Mouse (Mus musculus): ENCODE measurements around the gene Kif3c. TPM values are rescaled to one million over a fixed set of nuclear protein-coding genes. Genes with fewer than 3 reads are reported as not detected.
A peak's percentile ranks its signal among the peaks of the same experiment; 100 is the strongest.

Kif3c gene
- polyA plus RNA-seq, 1 experiment from 2014 or later, result 73.8 TPM

DNA sequence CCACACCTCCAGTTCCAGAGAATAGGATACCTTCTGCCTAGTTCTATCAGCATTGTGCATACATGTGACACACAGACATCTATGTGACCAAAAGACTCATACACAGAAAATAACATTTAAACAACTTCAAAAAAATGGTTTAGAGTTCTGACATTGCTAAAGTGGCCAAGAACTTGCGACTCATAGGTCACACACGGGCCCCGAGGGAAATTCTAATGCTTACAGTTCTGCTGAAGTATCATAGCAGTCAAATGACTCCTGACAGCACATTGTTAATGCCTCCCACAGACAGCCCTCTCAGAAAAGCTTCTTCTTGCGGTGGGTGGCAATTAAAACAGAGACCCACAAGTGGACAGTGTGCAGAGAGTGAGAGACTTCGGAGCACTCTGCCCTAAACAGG lies 19.9 kb upstream of the Kif3c start:
- H3K27me3 ChIP-seq (ENCODE audit: control insufficient read depth, insufficient read depth, low read length), result no peaks in the 10 kb centered on the region
- DNase-seq (ENCODE audit: low spot score) (no peak), ATAC-seq (ENCODE audit: low FRiP score) (no peak)
- H3K4me1 ChIP-seq (replicated peaks; ENCODE audit: control insufficient read depth, insufficient read depth, low read length), result no peaks in the 10 kb centered on the region
- no peak overlapping the region for H3K9ac ChIP-seq
- no peak overlapping the region for H3K4me2 ChIP-seq (replicated peaks)
- no peak overlapping the region for H3K4me3 ChIP-seq (replicated peaks; ENCODE audit: low read length)
- H3K36me3 ChIP-seq (replicated peaks; ENCODE audit: control insufficient read depth, insufficient read depth), result no peaks in the 10 kb centered on the region
- 87% methylated on average over 5 of the region's 5 CpGs for WGBS
- no peak overlapping the region for H3K27ac ChIP-seq
- no peaks in the 10 kb centered on the region for H3K9me3 ChIP-seq (ENCODE audit: control insufficient read depth, low read length)

DNA sequence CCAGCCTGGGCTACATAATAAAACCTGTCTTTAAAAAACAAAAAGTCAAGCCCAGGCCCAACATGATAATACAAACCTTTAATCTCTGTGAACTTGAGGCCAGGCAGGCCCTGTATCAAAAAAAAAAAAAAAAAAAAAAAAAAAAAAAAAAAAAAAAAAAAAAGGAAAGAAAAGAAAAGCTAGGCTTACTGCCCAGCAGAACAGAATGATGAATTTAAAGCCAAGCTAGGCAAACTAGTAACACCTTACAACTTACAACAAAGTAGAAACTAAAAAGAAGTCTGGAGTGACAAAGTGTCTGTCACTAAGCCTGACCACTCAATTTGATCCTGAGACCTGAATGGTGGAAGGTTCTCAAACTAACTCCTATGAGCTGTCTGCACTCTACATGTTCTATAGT lies 17.2 kb upstream of the Kif3c start:
- H3K4me2 ChIP-seq (replicated peaks), result no peak overlapping the region
- H3K4me1 ChIP-seq (replicated peaks; ENCODE audit: control insufficient read depth, insufficient read depth, low read length), result no peaks in the 10 kb centered on the region
- H3K9me3 ChIP-seq (ENCODE audit: control insufficient read depth, low read length), result no peaks in the 10 kb centered on the region
- no peak overlapping the region for H3K9ac ChIP-seq
- H3K27ac ChIP-seq, result no peak overlapping the region
- no peaks in the 10 kb centered on the region for H3K27me3 ChIP-seq (ENCODE audit: control insufficient read depth, insufficient read depth, low read length)
- DNase-seq (ENCODE audit: low spot score), result no peak
- no peaks in the 10 kb centered on the region for H3K36me3 ChIP-seq (replicated peaks; ENCODE audit: control insufficient read depth, insufficient read depth)
- no peak for ATAC-seq (ENCODE audit: low FRiP score)
- H3K4me3 ChIP-seq (replicated peaks; ENCODE audit: low read length), result no peak overlapping the region

DNA sequence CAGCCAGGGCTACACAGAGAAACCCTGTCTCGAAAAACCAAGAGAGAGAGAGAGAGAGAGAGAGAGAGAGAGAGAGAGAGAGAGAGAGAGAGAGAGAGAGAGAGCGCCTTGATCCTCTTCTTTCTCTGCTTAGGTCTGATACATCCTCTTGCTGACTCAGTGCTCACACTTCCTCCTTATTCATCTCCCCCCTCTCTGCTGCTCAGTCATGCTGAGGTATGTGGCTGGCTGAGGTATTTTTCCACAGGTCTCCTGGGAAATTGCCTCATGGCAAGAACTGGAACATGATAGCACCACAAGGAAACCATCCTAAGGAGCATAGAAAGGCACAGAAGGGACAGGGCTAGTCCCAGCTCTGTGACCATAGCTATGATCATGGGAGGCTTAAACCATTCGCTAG lies 15.5 kb upstream of the Kif3c start:
- H3K4me2 ChIP-seq (replicated peaks), result no peak overlapping the region
- DNase-seq (ENCODE audit: low spot score), result no peak
- no peak overlapping the region for H3K27ac ChIP-seq
- WGBS, result 79% methylated on average over 3 of the region's 3 CpGs
- no peaks in the 10 kb centered on the region for H3K9me3 ChIP-seq (ENCODE audit: control insufficient read depth, low read length)
- H3K27me3 ChIP-seq (ENCODE audit: control insufficient read depth, insufficient read depth, low read length), result no peaks in the 10 kb centered on the region
- no peak overlapping the region for H3K4me3 ChIP-seq (replicated peaks; ENCODE audit: low read length)
- H3K9ac ChIP-seq, result no peak overlapping the region
- H3K36me3 ChIP-seq (replicated peaks; ENCODE audit: control insufficient read depth, insufficient read depth), result no peaks in the 10 kb centered on the region
- no peaks in the 10 kb centered on the region for H3K4me1 ChIP-seq (replicated peaks; ENCODE audit: control insufficient read depth, insufficient read depth, low read length)
- ATAC-seq (ENCODE audit: low FRiP score), result no peak

DNA sequence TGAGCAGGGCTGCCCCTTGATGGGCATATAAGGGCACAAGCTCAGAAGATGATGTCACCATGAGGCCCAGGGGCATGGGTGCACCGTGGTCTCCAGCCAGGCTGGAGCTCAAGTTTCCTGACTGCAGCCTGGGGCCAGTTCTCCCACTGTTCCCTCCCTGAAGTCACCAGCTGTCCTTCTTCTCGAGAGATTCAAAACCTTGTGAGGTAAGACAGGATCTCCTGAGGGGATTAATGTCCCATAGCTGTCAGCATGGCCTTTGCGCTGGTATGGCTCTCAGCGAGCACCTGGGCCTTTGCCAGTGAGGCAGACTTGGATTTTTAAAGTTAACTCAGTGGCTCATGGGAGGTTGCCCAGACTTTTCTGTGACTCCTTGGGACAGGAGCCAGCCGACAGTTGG lies 14.8 kb upstream of the Kif3c start:
- Histone ChIP-seq H3K36me3 (replicated peaks; ENCODE audit: control insufficient read depth, insufficient read depth) (no peaks in the 10 kb centered on the region), H3K4me1 (replicated peaks; ENCODE audit: control insufficient read depth, insufficient read depth, low read length) (no peaks in the 10 kb centered on the region), H3K27me3 (ENCODE audit: control insufficient read depth, insufficient read depth, low read length) (no peaks in the 10 kb centered on the region), H3K9me3 (ENCODE audit: control insufficient read depth, low read length) (no peaks in the 10 kb centered on the region), H3K27ac (no peak overlapping the region), H3K4me3 (replicated peaks; ENCODE audit: low read length) (no peak overlapping the region), H3K9ac (no peak overlapping the region), H3K4me2 (replicated peaks) (no peak overlapping the region)
- DNase-seq (ENCODE audit: low spot score) (no peak), ATAC-seq (ENCODE audit: low FRiP score) (no peak)
- 80% methylated on average over 5 of the region's 5 CpGs for WGBS

DNA sequence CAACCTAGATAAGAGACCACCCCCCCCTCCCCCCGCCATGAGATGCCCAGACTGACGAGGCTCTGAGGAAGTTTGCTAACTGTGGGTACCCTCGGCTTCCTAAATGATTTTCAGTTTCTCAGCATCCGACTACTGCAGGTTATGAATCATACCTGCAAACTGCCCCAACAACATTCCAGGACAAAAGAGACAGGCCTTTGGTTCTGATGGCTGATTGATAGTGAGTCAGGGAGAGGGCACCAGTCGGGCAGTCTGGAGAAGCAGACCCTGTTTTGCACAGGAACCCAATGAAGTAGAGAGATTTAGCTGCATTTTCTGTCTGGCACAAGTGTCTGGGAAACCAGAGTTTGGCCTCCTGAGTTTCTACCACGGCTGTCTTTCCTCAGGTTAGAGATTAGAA lies 12.7 kb upstream of the Kif3c start:
- H3K4me3 ChIP-seq (replicated peaks; ENCODE audit: low read length), result no peak overlapping the region
- DNase-seq (ENCODE audit: low spot score) (no peak), ATAC-seq (ENCODE audit: low FRiP score) (no peak)
- H3K27me3 ChIP-seq (ENCODE audit: control insufficient read depth, insufficient read depth, low read length), result no peaks in the 10 kb centered on the region
- no peak overlapping the region for H3K4me2 ChIP-seq (replicated peaks)
- no peaks in the 10 kb centered on the region for H3K4me1 ChIP-seq (replicated peaks; ENCODE audit: control insufficient read depth, insufficient read depth, low read length)
- 87% methylated on average over 6 of the region's 6 CpGs for WGBS
- H3K27ac ChIP-seq, result no peak overlapping the region
- H3K36me3 ChIP-seq (replicated peaks; ENCODE audit: control insufficient read depth, insufficient read depth), result no peaks in the 10 kb centered on the region
- no peaks in the 10 kb centered on the region for H3K9me3 ChIP-seq (ENCODE audit: control insufficient read depth, low read length)
- no peak overlapping the region for H3K9ac ChIP-seq

DNA sequence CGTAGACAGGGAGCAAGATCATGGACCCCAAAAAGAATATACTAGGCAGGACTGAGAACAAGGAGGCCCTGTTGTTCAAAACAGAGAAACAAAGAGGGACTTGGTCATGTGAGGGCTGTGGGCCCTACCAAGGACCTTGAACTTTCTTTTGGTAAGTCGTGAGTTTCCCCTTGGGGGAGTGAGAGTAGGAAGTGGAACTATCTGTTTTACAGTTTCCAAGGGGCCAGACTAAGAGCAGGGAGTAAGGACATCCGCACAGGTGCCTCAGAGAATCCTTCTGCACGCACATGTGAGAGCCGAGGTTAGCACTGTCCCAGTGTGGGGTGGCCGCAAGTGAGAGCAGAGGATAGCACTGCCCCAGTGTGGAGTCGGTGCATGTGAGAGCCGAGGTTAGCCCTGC lies 9.9 kb upstream of the Kif3c start:
- no peaks in the 10 kb centered on the region for H3K36me3 ChIP-seq (replicated peaks; ENCODE audit: control insufficient read depth, insufficient read depth)
- no peaks in the 10 kb centered on the region for H3K27me3 ChIP-seq (ENCODE audit: control insufficient read depth, insufficient read depth, low read length)
- no peaks in the 10 kb centered on the region for H3K4me1 ChIP-seq (replicated peaks; ENCODE audit: control insufficient read depth, insufficient read depth, low read length)
- H3K9ac ChIP-seq, result no peak overlapping the region
- no peaks in the 10 kb centered on the region for H3K9me3 ChIP-seq (ENCODE audit: control insufficient read depth, low read length)
- no peak overlapping the region for H3K27ac ChIP-seq
- no peak overlapping the region for H3K4me2 ChIP-seq (replicated peaks)
- no peak for ATAC-seq (ENCODE audit: low FRiP score)
- 86% methylated on average over 8 of the region's 8 CpGs for WGBS
- H3K4me3 ChIP-seq (replicated peaks; ENCODE audit: low read length), result no peak overlapping the region
- DNase-seq (ENCODE audit: low spot score), result no peak

DNA sequence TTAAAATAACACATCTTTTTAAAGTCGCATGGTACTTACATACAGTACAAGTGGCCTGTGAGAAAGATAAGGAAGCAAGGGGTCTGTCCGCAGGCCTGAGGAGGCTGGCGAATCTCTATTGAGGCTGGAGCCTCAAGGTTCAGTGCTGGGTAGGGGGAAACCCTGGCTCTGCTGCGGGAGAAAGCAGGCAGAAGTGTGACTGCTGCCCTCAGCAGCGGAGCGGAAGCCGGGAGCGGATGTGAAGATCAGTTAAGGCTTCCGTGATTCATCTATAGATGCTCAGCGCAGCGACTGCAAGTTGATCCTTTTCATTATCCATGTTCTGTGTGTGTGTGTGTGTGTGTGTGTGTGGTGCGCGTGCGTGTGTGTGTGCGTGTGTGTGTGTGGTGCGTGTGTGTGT lies 8.1 kb upstream of the Kif3c start:
- H3K27me3 ChIP-seq (ENCODE audit: control insufficient read depth, insufficient read depth, low read length), result no peaks in the 10 kb centered on the region
- H3K4me1 ChIP-seq (replicated peaks; ENCODE audit: control insufficient read depth, insufficient read depth, low read length), result no peaks in the 10 kb centered on the region
- H3K27ac ChIP-seq, result no peak overlapping the region
- H3K36me3 ChIP-seq (replicated peaks; ENCODE audit: control insufficient read depth, insufficient read depth), result no peaks in the 10 kb centered on the region
- DNase-seq (ENCODE audit: low spot score) (no peak), ATAC-seq (ENCODE audit: low FRiP score) (no peak)
- H3K9me3 ChIP-seq (ENCODE audit: control insufficient read depth, low read length), result no peaks in the 10 kb centered on the region
- no peak overlapping the region for H3K4me3 ChIP-seq (replicated peaks; ENCODE audit: low read length)
- WGBS, result 76% methylated on average over 16 of the region's 16 CpGs
- H3K9ac ChIP-seq, result no peak overlapping the region
- no peak overlapping the region for H3K4me2 ChIP-seq (replicated peaks)

DNA sequence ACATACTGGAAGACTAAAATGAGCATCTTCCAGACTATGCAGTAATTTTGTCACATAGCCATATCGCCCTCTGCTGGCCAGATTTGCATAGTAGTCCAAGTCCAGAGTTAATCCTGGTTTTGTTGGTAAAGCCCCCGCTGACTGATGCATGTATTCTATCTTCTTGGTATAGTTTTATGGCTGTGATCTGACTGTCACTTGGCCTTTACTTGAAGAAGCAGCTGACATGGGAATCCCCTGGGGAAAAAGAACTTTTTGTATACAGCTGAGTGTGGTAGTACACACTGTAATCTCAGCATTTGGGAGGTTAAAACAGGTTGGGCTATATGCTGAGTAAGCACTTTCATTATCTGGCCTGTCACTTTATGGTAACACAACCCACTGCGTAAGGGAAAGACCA lies 5.6 kb upstream of the Kif3c start:
- no peaks in the 10 kb centered on the region for H3K36me3 ChIP-seq (replicated peaks; ENCODE audit: control insufficient read depth, insufficient read depth)
- ATAC-seq (ENCODE audit: low FRiP score) (peak; percentile 41; the same call in 1 of the 2 replicates), DNase-seq (ENCODE audit: low spot score) (peak; percentile 90)
- H3K4me1 ChIP-seq (replicated peaks; ENCODE audit: control insufficient read depth, insufficient read depth, low read length), result no peaks in the 10 kb centered on the region
- no peak overlapping the region for H3K27ac ChIP-seq
- WGBS, result 33% methylated on average over 3 of the region's 3 CpGs
- no peak overlapping the region for H3K4me2 ChIP-seq (replicated peaks)
- H3K4me3 ChIP-seq (replicated peaks; ENCODE audit: low read length), result no peak overlapping the region
- H3K9me3 ChIP-seq (ENCODE audit: control insufficient read depth, low read length), result no peaks in the 10 kb centered on the region
- H3K27me3 ChIP-seq (ENCODE audit: control insufficient read depth, insufficient read depth, low read length), result no peaks in the 10 kb centered on the region
- H3K9ac ChIP-seq, result no peak overlapping the region

DNA sequence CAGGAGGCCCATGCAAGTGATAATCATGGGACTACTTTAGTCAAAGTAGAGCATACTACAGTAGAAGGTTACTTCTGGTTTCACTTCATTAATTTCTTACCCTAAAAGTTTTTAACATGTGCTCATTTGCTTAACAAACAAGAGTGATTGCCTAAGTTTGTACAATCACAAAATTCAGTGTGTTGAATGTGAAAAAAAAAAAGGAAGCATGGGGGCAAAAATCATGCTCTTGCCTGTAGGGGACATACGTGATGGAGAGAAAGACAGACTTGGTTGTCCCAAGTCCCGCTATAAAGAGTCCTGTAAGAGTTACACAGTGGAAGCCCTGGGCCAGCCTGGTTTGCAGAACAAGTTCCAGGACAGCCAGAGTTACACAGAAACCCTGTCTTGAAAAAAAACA lies 4.9 kb upstream of the Kif3c start:
- ATAC-seq (ENCODE audit: low FRiP score) (no peak), DNase-seq (ENCODE audit: low spot score) (no peak)
- Histone ChIP-seq H3K27ac (no peak overlapping the region), H3K4me3 (replicated peaks; ENCODE audit: low read length) (no peak overlapping the region), H3K9me3 (ENCODE audit: control insufficient read depth, low read length) (no peaks in the 10 kb centered on the region), H3K9ac (no peak overlapping the region), H3K27me3 (ENCODE audit: control insufficient read depth, insufficient read depth, low read length) (no peaks in the 10 kb centered on the region), H3K4me1 (replicated peaks; ENCODE audit: control insufficient read depth, insufficient read depth, low read length) (no peaks in the 10 kb centered on the region), H3K36me3 (replicated peaks; ENCODE audit: control insufficient read depth, insufficient read depth) (no peaks in the 10 kb centered on the region), H3K4me2 (replicated peaks) (no peak overlapping the region)
- 89% methylated on average over 2 of the region's 2 CpGs for WGBS

DNA sequence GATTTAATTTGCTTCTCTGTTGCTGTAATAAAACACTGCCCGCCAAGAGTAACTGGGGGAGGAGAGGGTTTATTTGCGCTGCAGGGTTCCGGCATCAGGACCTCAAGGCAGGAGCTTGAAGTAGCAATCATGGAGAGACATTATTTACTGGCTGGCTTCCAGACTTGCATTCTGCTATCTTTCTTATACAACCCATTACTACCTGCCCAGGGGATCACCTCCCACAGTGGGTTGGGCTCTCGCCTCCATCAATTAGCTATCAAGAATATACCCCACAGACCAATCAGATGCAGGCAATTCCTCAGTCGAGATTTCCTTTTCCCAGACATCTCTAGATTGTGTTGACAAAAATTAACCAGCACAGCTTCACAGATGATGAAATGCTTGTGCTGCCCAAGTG lies 856 bp upstream of the Kif3c start:
- DNase-seq (ENCODE audit: low spot score), result no peak
- Histone ChIP-seq H3K27me3 (ENCODE audit: control insufficient read depth, insufficient read depth, low read length) (no peaks in the 10 kb centered on the region), H3K27ac (peak overlapping the region; percentile 95), H3K4me3 (replicated peaks; ENCODE audit: low read length) (no peak overlapping the region), H3K4me2 (replicated peaks) (no peak overlapping the region), H3K9me3 (ENCODE audit: control insufficient read depth, low read length) (no peaks in the 10 kb centered on the region), H3K4me1 (replicated peaks; ENCODE audit: control insufficient read depth, insufficient read depth, low read length) (peaks cover 28% of the 10 kb centered on the region), H3K9ac (no peak overlapping the region), H3K36me3 (replicated peaks; ENCODE audit: control insufficient read depth, insufficient read depth) (peaks cover 15% of the 10 kb centered on the region; the same call in 1 of the 2 replicates)
- ATAC-seq (ENCODE audit: low FRiP score), result peak; percentile 3; the same call in 1 of the 2 replicates
- WGBS, result 82% methylated on average over 5 of the region's 5 CpGs
